8 mouse cellular contexts compared by ENCODE assay signal in genomic region chr14:96518954-96519682, GRCm38 (mm10). TPM values are rescaled to one million over a fixed set of nuclear protein-coding genes. Genes with fewer than 3 reads are reported as not detected.
A peak's percentile ranks its signal among the peaks of the same experiment; 100 is the strongest.
DNase-seq lines count a peak whose midpoint lies in the region; ATAC-seq and TF ChIP-seq lines count a peak whose summit lies in the region.

Klhl1 (minus strand) TSS chr14:96519102.

- H3K79me2 ChIP-seq in heart, adult 2 months (replicated peaks; ENCODE audit: control insufficient read depth, insufficient read depth, low read length) = no peaks in the 10 kb centered on the region

- no peak within 1 kb of the TSS for H3K27ac ChIP-seq in heart, embryonic 14.5 days (replicated peaks in 1 of 2; ENCODE audit: control insufficient read depth in 1 of 2, insufficient read depth in 1 of 2, low read depth in 2 of 2, low read length in 2 of 2)
- H3K27ac ChIP-seq in heart, adult 2 months = no peak within 1 kb of the TSS
- peak within 1 kb of the TSS; percentile 79 for H3K27ac ChIP-seq in hindbrain, embryonic 12.5 days
- H3K27ac ChIP-seq in midbrain, embryonic 14.5 days (replicated peaks; ENCODE audit: low read depth, low read length) = peak within 1 kb of the TSS; percentile 87

- TF ChIP-seq CTCF in heart, adult 2 months (IDR thresholded peaks at IDR 0.05) = no peak
- no peak for TF ChIP-seq CTCF in brain, embryonic 14.5 days (IDR thresholded peaks at IDR 0.05; ENCODE audit: borderline replicate concordance, extremely low read depth, insufficient read depth, insufficient read length)

- 48% methylated on average over 13 of the region's 13 CpGs for WGBS in heart, embryonic 14.5 days
- WGBS in heart, adult 2 months = 48% methylated on average over 13 of the region's 13 CpGs
- 36% methylated on average over 13 of the region's 13 CpGs for WGBS in hindbrain, embryonic 12.5 days
- 28% methylated on average over 13 of the region's 13 CpGs for WGBS in midbrain, embryonic 14.5 days

- peak within 1 kb of the TSS; percentile 42 to 47 for H3K4me3 ChIP-seq in heart, embryonic 14.5 days (ENCODE audit: control insufficient read depth in 1 of 2, insufficient read depth in 1 of 2, low read depth in 1 of 2, low read length in 2 of 2)
- H3K4me3 ChIP-seq in heart, adult 2 months = no peak within 1 kb of the TSS
- peak within 1 kb of the TSS; percentile 56 for H3K4me3 ChIP-seq in hindbrain, embryonic 12.5 days
- H3K4me3 ChIP-seq in midbrain, embryonic 14.5 days (replicated peaks; ENCODE audit: low read depth, low read length) = peak within 1 kb of the TSS; percentile 62

- intact Hi-C loops in heart, adult 2 months (cut with DNase I) = no loop called here

- H3K9ac ChIP-seq in heart, embryonic 14.5 days (ENCODE audit: low read length) = peak within 1 kb of the TSS; percentile 44
- no peak within 1 kb of the TSS for H3K9ac ChIP-seq in heart, adult 2 months (ENCODE audit: low read depth, low read length)
- H3K9ac ChIP-seq in hindbrain, embryonic 12.5 days = peak within 1 kb of the TSS; percentile 61
- H3K9ac ChIP-seq in midbrain, embryonic 14.5 days (replicated peaks; ENCODE audit: low read length) = peak within 1 kb of the TSS; percentile 74

- no peak for TF ChIP-seq EP300 in heart, adult 2 months (IDR thresholded peaks at IDR 0.05; ENCODE audit: insufficient read depth, low read depth, low read length)

- peak within 1 kb of the TSS; percentile 96 for H3K4me2 ChIP-seq in heart, embryonic 14.5 days (ENCODE audit: low read length)
- peak within 1 kb of the TSS; percentile 98 for H3K4me2 ChIP-seq in hindbrain, embryonic 12.5 days (replicated peaks)
- H3K4me2 ChIP-seq in midbrain, embryonic 14.5 days (ENCODE audit: low read length) = peak within 1 kb of the TSS; percentile 90

- no peak for ATAC-seq in heart, embryonic 14.5 days (ENCODE audit: insufficient number of reproducible peaks, insufficient read depth, low FRiP score, low read depth)
- peak; percentile 94 for ATAC-seq in hindbrain, embryonic 12.5 days (ENCODE audit: low FRiP score)
- peak; percentile 86 for ATAC-seq in midbrain, embryonic 14.5 days (ENCODE audit: low FRiP score, low TSS enrichment)

- TF ChIP-seq POLR2A in heart, adult 2 months (IDR thresholded peaks at IDR 0.05; ENCODE audit: insufficient read depth, low read depth, low read length) = no peak
- TF ChIP-seq POLR2A in brain, embryonic 14.5 days (IDR thresholded peaks at IDR 0.05; ENCODE audit: borderline replicate concordance, extremely low read depth, insufficient read depth, insufficient read length, poor library complexity, severe bottlenecking) = no peak

- no peak for DNase-seq in heart, adult 2 months
- DNase-seq in brain, embryonic 14.5 days (ENCODE audit: low read depth) = peak; percentile 85
- DNase-seq in midbrain, embryonic 14.5 days = peak; percentile 81
- no peak for DNase-seq in spleen, adult 12 weeks (ENCODE audit: low spot score)
- DNase-seq in thymus, postnatal 25 days = no peak
- DNase-seq in urinary bladder, postnatal 36 days (ENCODE audit: low spot score in 2 of 2) = no peak

- peaks cover 13% of the 10 kb centered on the region for H3K27me3 ChIP-seq in heart, embryonic 14.5 days (ENCODE audit: control insufficient read depth, insufficient read depth, low read length)
- H3K27me3 ChIP-seq in heart, adult 2 months (ENCODE audit: control insufficient read depth, insufficient read depth, low read length) = no peaks in the 10 kb centered on the region
- 0 out of 2 replicates have a peak, but pooled peaks cover 5% of the 10 kb centered on the region for H3K27me3 ChIP-seq in hindbrain, embryonic 12.5 days
- H3K27me3 ChIP-seq in midbrain, embryonic 14.5 days (ENCODE audit: control insufficient read depth, insufficient read depth, low read length) = no peaks in the 10 kb centered on the region

- peaks cover 0 to 5% of the 10 kb centered on the region in 2 experiments; a peak in 2 of 4 replicates for H3K4me1 ChIP-seq in heart, embryonic 14.5 days (ENCODE audit: control insufficient read depth in 2 of 2, insufficient read depth in 2 of 2, low read length in 2 of 2)
- no peaks in the 10 kb centered on the region for H3K4me1 ChIP-seq in heart, adult 2 months (ENCODE audit: control insufficient read depth, insufficient read depth, low read length)
- peaks cover 3% of the 10 kb centered on the region; the same call in 1 of the 2 replicates for H3K4me1 ChIP-seq in hindbrain, embryonic 12.5 days
- H3K4me1 ChIP-seq in midbrain, embryonic 14.5 days (ENCODE audit: control insufficient read depth, insufficient read depth, low read length) = no peaks in the 10 kb centered on the region

- H3K9me3 ChIP-seq in heart, embryonic 14.5 days (ENCODE audit: control insufficient read depth, low read length) = no peaks in the 10 kb centered on the region
- H3K9me3 ChIP-seq in hindbrain, embryonic 12.5 days (replicated peaks) = no peaks in the 10 kb centered on the region
- no peaks in the 10 kb centered on the region for H3K9me3 ChIP-seq in midbrain, embryonic 14.5 days (ENCODE audit: control insufficient read depth, low read length)

- no peaks in the 10 kb centered on the region for H3K36me3 ChIP-seq in heart, embryonic 14.5 days (ENCODE audit: control insufficient read depth, insufficient read depth, low read length)
- H3K36me3 ChIP-seq in heart, adult 2 months (ENCODE audit: control insufficient read depth, insufficient read depth, low read length) = no peaks in the 10 kb centered on the region
- H3K36me3 ChIP-seq in hindbrain, embryonic 12.5 days = no peaks in the 10 kb centered on the region
- no peaks in the 10 kb centered on the region for H3K36me3 ChIP-seq in midbrain, embryonic 14.5 days (ENCODE audit: control insufficient read depth, insufficient read depth, low read length)

RNA-seq across cellular contexts. Expression of gene Klhl1, which starts in this region (rescaled TPM):
- not detected in 2 replicates for polyA plus RNA-seq in heart, embryonic 14.5 days (2014; fragmentation: Nextera tagmentation; extraction: Ambion mirVana)
- total RNA-seq in heart, adult 2 months (2021) = not detected
- polyA plus RNA-seq in heart, adult 2 months (2012; rRNA removed) = not detected in 2 replicates
- 4.0 and 6.3 TPM in 2 replicates for polyA plus RNA-seq in brain, embryonic 14.5 days (2012; rRNA removed)
- polyA plus RNA-seq in hindbrain, embryonic 12.5 days (2016; fragmentation: Nextera tagmentation; extraction: Ambion mirVana) = 2.9 and 3.1 TPM in 2 replicates
- polyA plus RNA-seq in midbrain, embryonic 14.5 days (2014; fragmentation: Nextera tagmentation; extraction: Ambion mirVana) = 11.8 and 14.1 TPM in 2 replicates

Comparison
In these comparisons a context has a peak if more than half of its experiments do, and no peak if none do; other contexts are left out.
1. H3K27ac ChIP-seq: peak in hindbrain, embryonic 12.5 days (single experiment) and midbrain, embryonic 14.5 days (single experiment); none in heart, embryonic 14.5 days (0 of 2) and heart, adult 2 months (single experiment).
2. DNase-seq: peak in brain, embryonic 14.5 days (single experiment) and midbrain, embryonic 14.5 days (single experiment); none in heart, adult 2 months (0 of 2), spleen, adult 12 weeks (single experiment), thymus, postnatal 25 days (single experiment) and urinary bladder, postnatal 36 days (0 of 2).
3. Peak in every context shown above with its lines, with median percentiles within 50 percentile points of each other: H3K4me2 ChIP-seq.